Mouse (Mus musculus) left cerebral cortex, postnatal 10 days (tissue): ENCODE measurements around the gene Nop9. TPM values are rescaled to one million over a fixed set of nuclear protein-coding genes. Genes with fewer than 3 reads are reported as not detected.

ENCODE experiments used
- DNase-seq, 2 experiments: peaks; one replicate each; pipeline ENCODE4 v3.0.0; 2021 to 2022; ENCODE audit warnings: low spot score in 2 of 2, mixed read lengths in 1 of 2; ENCODE audit errors: extremely low spot score in 1 of 2
- intact Hi-C: fragments of 180-260 bp; cut with DNase I; formaldehyde crosslinking; loops from one replicate; pipeline ENCODE4 v1.15.1; 2025
- total RNA-seq, 2 experiments: library from RNA; stranded (reverse); gene quantifications; 2 replicates each; pipeline ENCODE4 v1.2.3; 2021

The Nop9 gene
- total RNA-seq, 2 experiments from 2014 or later, result 15.8 to 18.5 TPM

DNA sequence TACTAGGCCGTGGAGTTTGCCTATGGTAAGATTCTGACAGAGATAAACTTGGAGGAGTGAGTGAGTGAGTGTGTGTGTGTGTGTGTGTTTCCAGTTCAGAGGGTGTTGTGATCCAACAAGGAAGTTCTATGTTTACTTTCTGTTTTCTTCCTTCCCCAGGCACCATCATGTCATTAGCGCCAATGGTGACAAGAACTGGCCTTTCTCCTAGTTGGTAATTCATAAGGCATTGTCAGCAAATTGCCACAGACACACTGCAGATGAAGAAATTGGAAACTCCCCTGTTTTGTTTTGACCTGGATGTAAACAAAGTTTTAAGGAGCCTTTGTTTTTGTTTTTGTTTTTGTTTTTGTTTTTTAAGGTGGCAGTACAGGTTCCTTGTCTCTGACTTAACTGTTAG, 48.0 kb downstream of the Nop9 start:
- intact Hi-C loops, result no loop called here
- DNase-seq, result no peak

DNA sequence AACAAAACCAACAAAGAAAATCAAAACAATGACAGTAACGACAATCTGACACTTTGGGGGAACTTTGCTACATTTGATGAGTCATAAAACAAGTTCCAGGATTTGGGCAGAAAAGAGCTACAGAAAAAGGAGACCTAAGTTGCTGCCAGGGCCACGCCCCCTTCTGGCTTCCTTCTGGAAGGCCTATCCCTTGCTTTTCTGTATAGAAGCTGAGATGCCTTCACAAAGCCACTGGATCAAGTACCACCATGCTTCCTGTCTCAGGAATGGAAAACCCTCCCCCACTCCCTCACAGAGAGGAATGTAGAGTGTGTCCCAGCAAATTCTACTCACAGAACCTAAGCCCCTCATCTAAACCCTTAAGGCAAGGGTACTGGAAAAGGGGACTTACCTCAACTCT, 48.5 kb downstream of the Nop9 start:
- intact Hi-C loops, result no loop called here
- DNase-seq, result no peak

GRCm38 (mm10) chr14:55795380-55796163, 50.1 kb downstream of the Nop9 start:
- intact Hi-C loops, result no loop called here
- DNase-seq, result no peak

Other genes starting within 250 kb of the Nop9 start
- gene Cpne6, start 235.2 kb upstream of the Nop9 start, total RNA-seq, result 100 to 1,000 TPM; 176 to 200 TPM
- under 1 TPM; 0.18 to 0.49 TPM for gene Nrl, start 220.7 kb upstream of the Nop9 start, total RNA-seq
- gene Pck2, start 205.4 kb upstream of the Nop9 start, total RNA-seq, result 10 to 100 TPM; 13.3 to 15.5 TPM
- 10 to 100 TPM; 66.1 to 68.0 TPM for gene Dcaf11, start 185.7 kb upstream of the Nop9 start, total RNA-seq
- not detected for gene A730061H03Rik, start 185.3 kb upstream of the Nop9 start, total RNA-seq
- gene Fitm1, start 170.1 kb upstream of the Nop9 start, total RNA-seq, result not detected
- 10 to 100 TPM; 83.0 to 84.9 TPM for gene Psme1, start 167.6 kb upstream of the Nop9 start, total RNA-seq
- 10 to 100 TPM; 42.7 to 49.1 TPM for gene Emc9, start 160.4 kb upstream of the Nop9 start, total RNA-seq
- gene Psme2, start 154.6 kb upstream of the Nop9 start, total RNA-seq, result 10 to 100 TPM; 56.3 to 67.2 TPM
- 10 to 100 TPM; 33.3 to 45.4 TPM for gene Rnf31, start 154.0 kb upstream of the Nop9 start, total RNA-seq
- gene Irf9, start 142.1 kb upstream of the Nop9 start, total RNA-seq, result 10 to 100 TPM; 10.0 to 12.5 TPM
- 1 to 10 TPM; 2.9 to 3.2 TPM for gene Rec8, start 127.7 kb upstream of the Nop9 start, total RNA-seq
- gene Ipo4, start 109.7 kb upstream of the Nop9 start, total RNA-seq, result 100 to 1,000 TPM; 141 to 164 TPM
- 1 to 10 TPM; 3.2 to 5.5 TPM for gene Gm49378, start 107.8 kb upstream of the Nop9 start, total RNA-seq
- 10 to 100 TPM; 43.1 to 45.0 TPM for gene Tm9sf1, start 101.9 kb upstream of the Nop9 start, total RNA-seq
- under 1 TPM; 0.75 to 0.85 TPM for gene Tssk4, start 95.5 kb upstream of the Nop9 start, total RNA-seq
- gene Mdp1, start 85.2 kb upstream of the Nop9 start, total RNA-seq, result 10 to 100 TPM; 43.7 to 48.4 TPM
- 10 to 100 TPM; 27.6 to 27.9 TPM for gene Gmpr2, start 73.8 kb upstream of the Nop9 start, total RNA-seq
- 100 to 1,000 TPM; 355 to 367 TPM for gene Nedd8, start 73.6 kb upstream of the Nop9 start, total RNA-seq
- gene Tinf2, start 63.9 kb upstream of the Nop9 start, total RNA-seq, result 10 to 100 TPM; 13.9 to 16.0 TPM
- under 1 TPM in 1 of 2 experiments, not detected in 1; 0.24 TPM for gene Tgm1, start 31.8 kb upstream of the Nop9 start, total RNA-seq
- gene Rabggta, start 23.4 kb upstream of the Nop9 start, total RNA-seq, result 10 to 100 TPM; 46.6 to 48.2 TPM
- gene Dhrs1, start within 50 bp of the Nop9 start, total RNA-seq, result 10 to 100 TPM; 93.2 to 94.9 TPM
- gene Cideb, start 12.8 kb downstream of the Nop9 start, total RNA-seq, result under 1 TPM; 0.49 to 0.84 TPM
- under 1 TPM; 0.41 to 0.43 TPM for gene Ltb4r2, start 15.7 kb downstream of the Nop9 start, total RNA-seq
- gene Ltb4r1, start 20.3 kb downstream of the Nop9 start, total RNA-seq, result under 1 TPM; 0.51 to 0.64 TPM
- gene Adcy4, start 38.4 kb downstream of the Nop9 start, total RNA-seq, result 1 to 10 TPM; 3.3 to 4.0 TPM
- 1 to 10 TPM; 2.0 to 2.6 TPM for gene Ripk3, start 43.2 kb downstream of the Nop9 start, total RNA-seq
- gene Nfatc4, start 77.5 kb downstream of the Nop9 start, total RNA-seq, result 1 to 10 TPM; 3.9 to 4.1 TPM
- gene Nynrin, start 108.3 kb downstream of the Nop9 start, total RNA-seq, result 10 to 100 TPM; 12.3 to 13.1 TPM
- gene Cbln3, start 138.7 kb downstream of the Nop9 start, total RNA-seq, result under 1 TPM; 0.28 to 0.65 TPM
- 10 to 100 TPM in 1 of 2 experiments, 1 to 10 TPM in 1; 9.8 to 11.3 TPM for gene Khnyn, start 139.3 kb downstream of the Nop9 start, total RNA-seq
- gene Sdr39u1, start 154.6 kb downstream of the Nop9 start, total RNA-seq, result 10 to 100 TPM; 90.4 to 96.1 TPM
- under 1 TPM in 1 of 2 experiments, not detected in 1; 0.43 TPM for gene Cma1, start 199.0 kb downstream of the Nop9 start, total RNA-seq
- gene Cma2, start 205.3 kb downstream of the Nop9 start, total RNA-seq, result not detected